Mouse (Mus musculus) embryonic facial prominence, embryonic 13.5 days (tissue): Measurements from ENCODE around the gene Ntm. TPM values are rescaled to one million over a fixed set of nuclear protein-coding genes. Genes with fewer than 3 reads are reported as not detected.

Experiments
- ATAC-seq: fragments of 200-750 bp; cut with Nextera tagmentation; 2 replicates; pipeline ENCODE4 v1.8.0; 2017; ENCODE audit warnings: low read depth; ENCODE audit not compliant: insufficient number of reproducible peaks, insufficient read depth, low FRiP score, low TSS enrichment
- H3K27ac ChIP-seq: fragments of 300-500 bp; sonication (generic); 2 replicates; pipeline ENCODE4 v1.5.1; 2015; ENCODE audit warnings: moderate library complexity, mild to moderate bottlenecking, inconsistent platforms
- H3K27me3 ChIP-seq: fragments of 300-500 bp; sonication (generic); 2 replicates; pipeline ENCODE4 v1.6.1; 2015; ENCODE audit warnings: mild to moderate bottlenecking, inconsistent platforms
- H3K36me3 ChIP-seq: fragments of 300-500 bp; sonication (generic); 2 replicates; pipeline ENCODE4 v1.6.1; 2015; ENCODE audit warnings: mild to moderate bottlenecking, inconsistent platforms
- H3K4me1 ChIP-seq: fragments of 300-500 bp; sonication (generic); 2 replicates; pipeline ENCODE4 v1.6.1; 2015; ENCODE audit warnings: inconsistent platforms
- H3K4me2 ChIP-seq: fragments of 300-500 bp; sonication (generic); 2 replicates; pipeline ENCODE4 v1.6.1; 2015; ENCODE audit warnings: moderate library complexity, mild to moderate bottlenecking, inconsistent platforms
- H3K4me3 ChIP-seq: fragments of 300-500 bp; sonication (generic); 2 replicates; pipeline ENCODE4 v1.5.1; 2015; ENCODE audit warnings: mild to moderate bottlenecking, inconsistent platforms
- H3K9ac ChIP-seq: fragments of 300-500 bp; sonication (generic); 2 replicates; pipeline ENCODE4 v1.6.1; 2015; ENCODE audit warnings: mild to moderate bottlenecking, inconsistent platforms
- H3K9me3 ChIP-seq: fragments of 300-500 bp; sonication (generic); 2 replicates; pipeline ENCODE4 v1.6.1; 2016; ENCODE audit warnings: inconsistent platforms
- WGBS: fragments of 180-500 bp; shearing (Covaris S2); methylation state at CpG from one replicate; pipeline ENCODE4 v1.1.7; 2015; ENCODE audit warnings: mixed read lengths; 5-methylcytosine and 5-hydroxymethylcytosine counted together
- polyA plus RNA-seq: library from polyadenylated mRNA; unstranded; fragments of >200 nt; fragmentation: Nextera tagmentation; extraction: Ambion mirVana; gene quantifications from 2 replicates; pipeline ENCODE4 v1.2.1, GENCODE M21; 2015

The Ntm gene
- polyA plus RNA-seq, 1 experiment from 2014 or later, result 16.1 TPM

GRCm38 (mm10) chr9:29651226-29651625 is 311.7 kb downstream of the Ntm start:
- Histone ChIP-seq H3K9ac (no peak overlapping the region), H3K27me3 (peaks cover 6% of the 10 kb centered on the region; the same call in 1 of the 2 replicates), H3K36me3 (no peaks in the 10 kb centered on the region), H3K4me1 (peaks cover 5% of the 10 kb centered on the region; the same call in 1 of the 2 replicates), H3K4me3 (no peak overlapping the region), H3K4me2 (no peak overlapping the region), H3K27ac (no peak overlapping the region), H3K9me3 (0 out of 2 replicates have a peak, but pooled peaks cover 4% of the 10 kb centered on the region)
- WGBS, result 65% methylated on average over 4 of the region's 4 CpGs
- ATAC-seq, result no peak

GRCm38 (mm10) chr9:29650679-29651078 is 312.3 kb downstream of the Ntm start:
- Histone ChIP-seq H3K9ac (no peak overlapping the region), H3K27ac (no peak overlapping the region), H3K36me3 (no peaks in the 10 kb centered on the region), H3K9me3 (0 out of 2 replicates have a peak, but pooled peaks cover 4% of the 10 kb centered on the region), H3K4me3 (no peak overlapping the region), H3K4me2 (no peak overlapping the region), H3K27me3 (peaks cover 6% of the 10 kb centered on the region; the same call in 1 of the 2 replicates), H3K4me1 (peaks cover 5% of the 10 kb centered on the region; the same call in 1 of the 2 replicates)
- ATAC-seq, result no peak
- 16% methylated on average over 4 of the region's 4 CpGs for WGBS

GRCm38 (mm10) chr9:29650266-29650665 is 312.7 kb downstream of the Ntm start:
- Histone ChIP-seq H3K27me3 (peaks cover 6% of the 10 kb centered on the region; the same call in 1 of the 2 replicates), H3K9ac (no peak overlapping the region)
- WGBS, result 68% methylated on average over 5 of the region's 5 CpGs

GRCm38 (mm10) chr9:29648256-29648655 is 314.7 kb downstream of the Ntm start:
- no peak overlapping the region for H3K27ac ChIP-seq
- WGBS, result 90% methylated on average over 5 of the region's 5 CpGs
- H3K27me3 ChIP-seq, result peaks cover 9% of the 10 kb centered on the region; the same call in 1 of the 2 replicates
- no peak overlapping the region for H3K4me3 ChIP-seq
- ATAC-seq, result no peak
- no peaks in the 10 kb centered on the region for H3K36me3 ChIP-seq
- no peak overlapping the region for H3K4me2 ChIP-seq
- H3K9ac ChIP-seq, result no peak overlapping the region
- 0 out of 2 replicates have a peak, but pooled peaks cover 4% of the 10 kb centered on the region for H3K9me3 ChIP-seq
- H3K4me1 ChIP-seq, result peaks cover 5% of the 10 kb centered on the region; the same call in 1 of the 2 replicates

More at GRCm38 (mm10) chr9:29650266-29650665, 312.7 kb downstream of the Ntm start:
- Histone ChIP-seq H3K9me3 (0 out of 2 replicates have a peak, but pooled peaks cover 4% of the 10 kb centered on the region), H3K27ac (no peak overlapping the region), H3K36me3 (no peaks in the 10 kb centered on the region), H3K4me1 (peaks cover 5% of the 10 kb centered on the region; the same call in 1 of the 2 replicates), H3K4me3 (no peak overlapping the region), H3K4me2 (no peak overlapping the region)
- ATAC-seq, result no peak

GRCm38 (mm10) chr9:29647764-29648163 is 315.2 kb downstream of the Ntm start:
- Histone ChIP-seq H3K9ac (no peak overlapping the region), H3K27me3 (peaks cover 9% of the 10 kb centered on the region; the same call in 1 of the 2 replicates), H3K9me3 (0 out of 2 replicates have a peak, but pooled peaks cover 4% of the 10 kb centered on the region), H3K4me3 (no peak overlapping the region), H3K27ac (no peak overlapping the region), H3K36me3 (no peaks in the 10 kb centered on the region), H3K4me1 (peaks cover 5% of the 10 kb centered on the region; the same call in 1 of the 2 replicates), H3K4me2 (no peak overlapping the region)
- 37% methylated on average over 8 of the region's 8 CpGs for WGBS
- ATAC-seq, result no peak

GRCm38 (mm10) chr9:29645796-29646400 is 317.0 kb downstream of the Ntm start:
- no peak overlapping the region for H3K27ac ChIP-seq
- no peak overlapping the region for H3K4me3 ChIP-seq
- H3K27me3 ChIP-seq, result peaks cover 9% of the 10 kb centered on the region; the same call in 1 of the 2 replicates
- no peaks in the 10 kb centered on the region for H3K36me3 ChIP-seq
- no peak for ATAC-seq
- 0 out of 2 replicates have a peak, but pooled peaks cover 4% of the 10 kb centered on the region for H3K9me3 ChIP-seq
- H3K9ac ChIP-seq, result no peak overlapping the region
- peaks cover 11% of the 10 kb centered on the region; the same call in 1 of the 2 replicates for H3K4me1 ChIP-seq
- H3K4me2 ChIP-seq, result no peak overlapping the region
- 47% methylated on average over 8 of the region's 8 CpGs for WGBS

GRCm38 (mm10) chr9:29642997-29643657 is 319.8 kb downstream of the Ntm start:
- no peak for ATAC-seq
- no peak overlapping the region for H3K9ac ChIP-seq

GRCm38 (mm10) chr9:29637335-29637734 is 325.6 kb downstream of the Ntm start:
- no peak for ATAC-seq
- H3K4me3 ChIP-seq, result no peak overlapping the region
- no peaks in the 10 kb centered on the region for H3K9me3 ChIP-seq
- H3K4me1 ChIP-seq, result 0 out of 2 replicates have a peak, but pooled peaks cover 6% of the 10 kb centered on the region
- 90% methylated on average over 8 of the region's 8 CpGs for WGBS
- no peak overlapping the region for H3K9ac ChIP-seq
- H3K27me3 ChIP-seq, result no peaks in the 10 kb centered on the region
- no peak overlapping the region for H3K27ac ChIP-seq
- H3K36me3 ChIP-seq, result no peaks in the 10 kb centered on the region
- no peak overlapping the region for H3K4me2 ChIP-seq

More at GRCm38 (mm10) chr9:29642997-29643657, 319.8 kb downstream of the Ntm start:
- H3K4me1 ChIP-seq, result peaks cover 11% of the 10 kb centered on the region; the same call in 1 of the 2 replicates
- H3K36me3 ChIP-seq, result no peaks in the 10 kb centered on the region
- 0 out of 2 replicates have a peak, but pooled peaks cover 4% of the 10 kb centered on the region for H3K9me3 ChIP-seq
- H3K27ac ChIP-seq, result no peak overlapping the region
- 21% methylated on average over 11 of the region's 11 CpGs for WGBS
- no peak overlapping the region for H3K4me3 ChIP-seq
- peak overlapping the region; percentile 27; the same call in 1 of the 2 replicates for H3K4me2 ChIP-seq
- peaks cover 9% of the 10 kb centered on the region; the same call in 1 of the 2 replicates for H3K27me3 ChIP-seq

- Histone ChIP-seq H3K4me1 (no peaks in the 10 kb centered on the region), H3K4me2 (no peak overlapping the region), H3K9ac (no peak overlapping the region), H3K9me3 (no peaks in the 10 kb centered on the region), H3K4me3 (no peak overlapping the region), H3K27me3 (no peaks in the 10 kb centered on the region), H3K27ac (no peak overlapping the region), H3K36me3 (no peaks in the 10 kb centered on the region)
- ATAC-seq, result no peak
- WGBS, result 54% methylated on average over 5 of the region's 5 CpGs
These were observed 345.8 kb downstream of the Ntm start for GRCm38 (mm10) chr9:29617181-29617580.

- ATAC-seq, result no peak
- Histone ChIP-seq H3K27ac (no peak overlapping the region), H3K4me3 (no peak overlapping the region), H3K4me1 (peaks cover 7% of the 10 kb centered on the region), H3K27me3 (no peaks in the 10 kb centered on the region), H3K9me3 (no peaks in the 10 kb centered on the region), H3K9ac (no peak overlapping the region), H3K36me3 (no peaks in the 10 kb centered on the region), H3K4me2 (no peak overlapping the region)
- WGBS, result 79% methylated on average over 7 of the region's 7 CpGs
These were observed 350.8 kb downstream of the Ntm start for GRCm38 (mm10) chr9:29612020-29612612.

- no peaks in the 10 kb centered on the region for H3K36me3 ChIP-seq
- no peak overlapping the region for H3K4me2 ChIP-seq
- peaks cover 7% of the 10 kb centered on the region for H3K4me1 ChIP-seq
- H3K9ac ChIP-seq, result no peak overlapping the region
- no peak for ATAC-seq
- H3K4me3 ChIP-seq, result no peak overlapping the region
- 32% methylated on average over 2 of the region's 2 CpGs for WGBS
- H3K9me3 ChIP-seq, result 0 out of 2 replicates have a peak, but pooled peaks cover 4% of the 10 kb centered on the region
- no peak overlapping the region for H3K27ac ChIP-seq
- H3K27me3 ChIP-seq, result no peaks in the 10 kb centered on the region
These were observed 352.1 kb downstream of the Ntm start for GRCm38 (mm10) chr9:29610867-29611266.
